Mouse (Mus musculus): ENCODE measurements around the gene Mgst2.

DNA sequence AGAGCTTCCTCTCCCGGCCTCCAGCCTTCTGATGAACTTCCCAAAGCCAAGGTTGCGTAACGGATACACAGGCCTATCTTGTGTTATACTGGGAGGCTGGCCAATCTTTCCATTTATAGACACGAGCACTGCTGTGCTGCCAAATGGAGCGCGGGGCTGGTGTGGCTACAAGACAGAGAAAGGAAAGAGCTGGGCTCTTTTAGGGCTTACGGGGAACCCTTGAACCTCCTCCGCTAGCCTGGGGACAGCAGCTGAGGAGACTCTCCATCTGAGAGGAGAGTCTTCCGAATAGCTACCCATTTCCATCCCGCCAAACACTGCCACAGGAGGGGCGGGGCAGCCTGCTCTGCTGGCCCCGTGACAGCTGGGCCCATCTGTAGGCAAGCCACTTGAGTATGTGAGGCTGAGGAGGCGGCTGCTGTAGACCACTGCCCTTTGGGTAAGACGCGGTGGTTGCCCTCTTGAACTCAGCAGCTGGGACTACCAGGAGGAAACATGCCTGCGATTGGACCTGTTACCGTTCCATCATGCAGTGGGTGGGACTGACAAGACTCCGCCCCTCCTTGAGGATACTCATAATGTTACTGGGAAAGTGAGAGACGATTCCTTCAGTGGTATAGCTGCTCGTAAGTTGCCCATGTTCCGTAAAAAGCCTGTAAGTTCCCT, 48.7 kb downstream of the Mgst2 start:
- TF ChIP-seq CTCF (IDR thresholded peaks at IDR 0.05; ENCODE audit: borderline replicate concordance, insufficient read depth, low read length) (no peak), POLR2A (IDR thresholded peaks at IDR 0.05; ENCODE audit: low read depth, low read length) (no peak)
